ENCODE assay signal across 26 mouse cellular contexts in genomic region chr5:150510451-150511225, GRCm38 (mm10). TPM values are rescaled to one million over a fixed set of nuclear protein-coding genes. Genes with fewer than 3 reads are reported as not detected.
DNase-seq lines count a peak whose midpoint lies in the region; ATAC-seq lines count a peak whose summit lies in the region.
"Had no signal": no experiment of that assay in that cellular context is flagged by ENCODE, and none has a peak within 500 bp of the region (broad histone marks: within the 10 kb centered on the region; RNA-seq: fewer than 3 reads in every experiment).

No protein-coding gene starts in this region.

- no peaks in the 10 kb centered on the region for H3K4me1 ChIP-seq in intestine, embryonic 16.5 days (ENCODE audit: control insufficient read depth, insufficient read depth, low read length)
- H3K4me1 ChIP-seq: embryonic facial prominence, embryonic 10.5 days; embryonic facial prominence, embryonic 12.5 days; forebrain, embryonic 13.5 days; forebrain, embryonic 15.5 days had no signal

- H3K4me3 ChIP-seq in intestine, embryonic 16.5 days (ENCODE audit: low read length) = no peak overlapping the region
- H3K4me3 ChIP-seq: embryonic facial prominence, embryonic 10.5 days; embryonic facial prominence, embryonic 12.5 days; forebrain, embryonic 13.5 days; forebrain, embryonic 15.5 days had no signal

- intact Hi-C loops in heart, postnatal 10 days (cut with DNase I) = no loop called here

- H3K27ac ChIP-seq in intestine, embryonic 16.5 days (ENCODE audit: low read length) = no peak overlapping the region
- H3K27ac ChIP-seq: embryonic facial prominence, embryonic 10.5 days; embryonic facial prominence, embryonic 12.5 days; forebrain, embryonic 13.5 days; forebrain, embryonic 15.5 days had no signal

- no peaks in the 10 kb centered on the region for H3K9me3 ChIP-seq in intestine, embryonic 16.5 days (ENCODE audit: control insufficient read depth, low read length)
- H3K9me3 ChIP-seq: embryonic facial prominence, embryonic 10.5 days; embryonic facial prominence, embryonic 12.5 days; forebrain, embryonic 13.5 days; forebrain, embryonic 15.5 days had no signal

- H3K27me3 ChIP-seq in intestine, embryonic 16.5 days (replicated peaks; ENCODE audit: control insufficient read depth, insufficient read depth, low read length) = no peaks in the 10 kb centered on the region
- H3K27me3 ChIP-seq: embryonic facial prominence, embryonic 12.5 days; forebrain, embryonic 13.5 days; forebrain, embryonic 15.5 days had no signal

- H3K9ac ChIP-seq in intestine, embryonic 16.5 days (ENCODE audit: low read depth, low read length) = no peak overlapping the region
- H3K9ac ChIP-seq: embryonic facial prominence, embryonic 12.5 days; forebrain, embryonic 13.5 days; forebrain, embryonic 15.5 days; forebrain, postnatal 0 days had no signal

- no peaks in the 10 kb centered on the region for H3K36me3 ChIP-seq in intestine, embryonic 16.5 days (ENCODE audit: control insufficient read depth, insufficient read depth, low read length)
- H3K36me3 ChIP-seq: embryonic facial prominence, embryonic 10.5 days; embryonic facial prominence, embryonic 12.5 days; forebrain, embryonic 15.5 days had no signal

- peak; percentile 43; the same call in 1 of the 2 replicates for ATAC-seq in megakaryocyte progenitor cell, adult 5-6 weeks (replicated peaks; ENCODE audit: poor library complexity)
- no peak for ATAC-seq in intestine, embryonic 16.5 days
- ATAC-seq: activated CD4-positive, CD25-positive, alpha-beta regulatory T cell, adult 4 months; CD4-positive, CD25-positive, alpha-beta regulatory T cell, adult 4 months; forebrain, embryonic 13.5 days; forebrain, embryonic 15.5 days; forebrain, postnatal 0 days; Patski had no signal

- peak; percentile 57 for DNase-seq in heart, adult 11 months
- DNase-seq in heart, postnatal 10 days = no peak
- DNase-seq in gastrocnemius, postnatal 25 days = no peak
- DNase-seq: adrenal gland, adult 8-10 months; adrenal gland, postnatal 14 days; adrenal gland, postnatal 36 days; B cell, adult 2 months; cerebellum, adult 11-12 months; cerebellum, adult 2 months; cerebellum, adult 9-10 months; cerebellum, postnatal 10 days; cerebellum, postnatal 25 days; forebrain, postnatal 0 days had no signal

- WGBS in intestine, embryonic 16.5 days = 84% methylated on average over 6 of the region's 6 CpGs

- H3K4me2 ChIP-seq in intestine, embryonic 16.5 days (ENCODE audit: low read depth, low read length) = no peak overlapping the region
- H3K4me2 ChIP-seq: embryonic facial prominence, embryonic 12.5 days; forebrain, embryonic 13.5 days; forebrain, embryonic 15.5 days had no signal

RNA-seq across cellular contexts. Expression of gene Zar1l, which starts 7.3 kb away (rescaled TPM):
- total RNA-seq in heart, postnatal 10 days (2021) = not detected
- total RNA-seq in megakaryocyte progenitor cell, adult 5-6 weeks (2015) = not detected in 2 replicates
- not detected in 2 replicates for total RNA-seq in megakaryocyte progenitor cell, adult 5-6 weeks (2017)
- not detected for total RNA-seq in gastrocnemius, postnatal 25 days (2021)
- polyA plus RNA-seq in intestine, embryonic 16.5 days (2015; fragmentation: Nextera tagmentation; extraction: Ambion mirVana) = not detected in 2 replicates
- total RNA-seq: adrenal gland, adult 18-20 months; adrenal gland, adult 8-10 months; adrenal gland, postnatal 14 days; adrenal gland, postnatal 36 days; ES-E14 had no signal
- polyA plus RNA-seq: activated CD4-positive, CD25-positive, alpha-beta regulatory T cell, adult 4 months; CD4-positive, CD25-positive, alpha-beta regulatory T cell, adult 4 months; cerebellum, adult 2 months; embryonic facial prominence, embryonic 10.5 days; embryonic facial prominence, embryonic 12.5 days; embryonic facial prominence, embryonic 14.5 days; forebrain, embryonic 11.5 days; forebrain, embryonic 13.5 days; forebrain, embryonic 15.5 days; forebrain, postnatal 0 days; Patski had no signal

RNA-seq across cellular contexts. Expression of gene Brca2, which starts 11.8 kb away (rescaled TPM):
- total RNA-seq in heart, postnatal 10 days (2021) = 10 to 100 TPM in 1 of 2 experiments, 1 to 10 TPM in 1; 9.4 to 12.0 TPM
- 36.1 and 52.9 TPM in 2 replicates for total RNA-seq in megakaryocyte progenitor cell, adult 5-6 weeks (2015)
- 37.4 and 45.7 TPM in 2 replicates for total RNA-seq in megakaryocyte progenitor cell, adult 5-6 weeks (2017)
- total RNA-seq in gastrocnemius, postnatal 25 days (2021) = 1 to 10 TPM in 1 of 2 experiments, under 1 TPM in 1; 0.77 to 1.3 TPM
- 12.8 TPM in 2 replicates for polyA plus RNA-seq in intestine, embryonic 16.5 days (2015; fragmentation: Nextera tagmentation; extraction: Ambion mirVana)

Comparison
In these comparisons a context has a peak if more than half of its experiments do, and no peak if none do; other contexts are left out.
1. RNA of gene Brca2, which starts 11.8 kb away (total RNA-seq): 36.1 to 52.9 TPM in megakaryocyte progenitor cell, adult 5-6 weeks and 9.4 to 12.0 TPM in heart, postnatal 10 days; 0.77 to 1.3 TPM in gastrocnemius, postnatal 25 days; every median in the first group is over 4 times any median in the second.